Mouse (Mus musculus): ENCODE data around the gene Gpa33. TPM values are rescaled to one million over a fixed set of nuclear protein-coding genes. Genes with fewer than 3 reads are reported as not detected.

Gene Gpa33
- not detected in 2 replicates for polyA plus RNA-seq (2012)

GRCm38 (mm10) chr1:166130224-166130860, at the start of gene Gpa33:
Gene Gpa33 (plus strand): TSS chr1:166130238.
- TF ChIP-seq GATA1 (IDR thresholded peaks at IDR 0.05; ENCODE audit: low read length): no peak

GRCm38 (mm10) chr1:166088446-166089170, 41.4 kb upstream of the Gpa33 start:
- TF ChIP-seq GATA1 (IDR thresholded peaks at IDR 0.05; ENCODE audit: low read length): no peak

- no peak for TF ChIP-seq GATA1 (IDR thresholded peaks at IDR 0.05; ENCODE audit: low read length)
These were observed 40.7 kb upstream of the Gpa33 start for GRCm38 (mm10) chr1:166089337-166089736.

GRCm38 (mm10) chr1:166089739-166090138, 40.3 kb upstream of the Gpa33 start:
- TF ChIP-seq GATA1 (IDR thresholded peaks at IDR 0.05; ENCODE audit: low read length): no peak

GRCm38 (mm10) chr1:166090306-166090705, 39.7 kb upstream of the Gpa33 start:
- no peak for TF ChIP-seq GATA1 (IDR thresholded peaks at IDR 0.05; ENCODE audit: low read length)

GRCm38 (mm10) chr1:166094462-166094861, 35.6 kb upstream of the Gpa33 start:
- no peak for TF ChIP-seq GATA1 (IDR thresholded peaks at IDR 0.05; ENCODE audit: low read length)

GRCm38 (mm10) chr1:166098120-166098519, 31.9 kb upstream of the Gpa33 start:
- TF ChIP-seq GATA1 (IDR thresholded peaks at IDR 0.05; ENCODE audit: low read length): no peak

GRCm38 (mm10) chr1:166102920-166103608, 27.0 kb upstream of the Gpa33 start:
- TF ChIP-seq GATA1 (IDR thresholded peaks at IDR 0.05; ENCODE audit: low read length): no peak

GRCm38 (mm10) chr1:166104858-166105257, 25.2 kb upstream of the Gpa33 start:
- no peak for TF ChIP-seq GATA1 (IDR thresholded peaks at IDR 0.05; ENCODE audit: low read length)

GRCm38 (mm10) chr1:166105464-166105863, 24.6 kb upstream of the Gpa33 start:
- TF ChIP-seq GATA1 (IDR thresholded peaks at IDR 0.05; ENCODE audit: low read length): no peak

- TF ChIP-seq GATA1 (IDR thresholded peaks at IDR 0.05; ENCODE audit: low read length): no peak
These were observed 15.1 kb upstream of the Gpa33 start for GRCm38 (mm10) chr1:166114986-166115385.

- no peak for TF ChIP-seq GATA1 (IDR thresholded peaks at IDR 0.05; ENCODE audit: low read length)
These were observed 14.3 kb upstream of the Gpa33 start for GRCm38 (mm10) chr1:166115719-166116118.

- no peak for TF ChIP-seq GATA1 (IDR thresholded peaks at IDR 0.05; ENCODE audit: low read length)
These were observed 12.0 kb upstream of the Gpa33 start for GRCm38 (mm10) chr1:166117866-166118639.

- TF ChIP-seq GATA1 (IDR thresholded peaks at IDR 0.05; ENCODE audit: low read length): no peak
These were observed 7.9 kb upstream of the Gpa33 start for GRCm38 (mm10) chr1:166122114-166122513.

GRCm38 (mm10) chr1:166123045-166123444, 7.0 kb upstream of the Gpa33 start:
- no peak for TF ChIP-seq GATA1 (IDR thresholded peaks at IDR 0.05; ENCODE audit: low read length)

- no peak for TF ChIP-seq GATA1 (IDR thresholded peaks at IDR 0.05; ENCODE audit: low read length)
These were observed 6.3 kb upstream of the Gpa33 start for GRCm38 (mm10) chr1:166123751-166124150.
